Mouse (Mus musculus) hindbrain, embryonic 12.5 days (tissue): Measurements from ENCODE around the gene Pced1b. TPM values are rescaled to one million over a fixed set of nuclear protein-coding genes. Genes with fewer than 3 reads are reported as not detected.
A peak's percentile ranks its signal among the peaks of the same experiment; 100 is the strongest.
"Not testable (repeated sequence)": the region's sequence is repeated elsewhere in the genome, so short reads cannot be mapped to it uniquely, and the experiment has no call there.

Experiments used
- ATAC-seq: fragments of 200-750 bp; cut with Nextera tagmentation; 2 replicates; pipeline ENCODE4 v1.8.0; 2017; ENCODE audit warnings: moderate TSS enrichment; ENCODE audit not compliant: low FRiP score
- H3K27ac ChIP-seq: fragments of 300-500 bp; sonication (generic); 2 replicates; pipeline ENCODE4 v1.5.1; 2016; ENCODE audit warnings: mild to moderate bottlenecking
- H3K27me3 ChIP-seq: fragments of 300-500 bp; sonication (generic); 2 replicates; pipeline ENCODE4 v1.6.1; 2016; ENCODE audit warnings: mild to moderate bottlenecking
- H3K36me3 ChIP-seq: fragments of 300-500 bp; sonication (generic); 2 replicates; pipeline ENCODE4 v1.6.1; 2016; ENCODE audit warnings: mild to moderate bottlenecking
- H3K4me1 ChIP-seq: fragments of 300-500 bp; sonication (generic); 2 replicates; pipeline ENCODE4 v1.6.1; 2016
- H3K4me2 ChIP-seq: fragments of 300-500 bp; sonication (generic); replicated peaks from 2 replicates; pipeline ENCODE4 v1.6.1; 2016; ENCODE audit warnings: mild to moderate bottlenecking
- H3K4me3 ChIP-seq: fragments of 300-500 bp; sonication (generic); 2 replicates; pipeline ENCODE4 v1.5.1; 2016; ENCODE audit warnings: mild to moderate bottlenecking
- H3K9ac ChIP-seq: fragments of 300-500 bp; sonication (generic); 2 replicates; pipeline ENCODE4 v1.6.1; 2016; ENCODE audit warnings: mild to moderate bottlenecking, moderate library complexity
- H3K9me3 ChIP-seq: fragments of 300-500 bp; sonication (generic); replicated peaks from 2 replicates; pipeline ENCODE4 v1.6.1; 2016; ENCODE audit warnings: mild to moderate bottlenecking
- WGBS: fragments of 180-500 bp; shearing (Covaris S2); methylation state at CpG from one replicate; pipeline ENCODE4 v1.1.7; 2016; 5-methylcytosine and 5-hydroxymethylcytosine counted together
- polyA plus RNA-seq: library from polyadenylated mRNA; unstranded; fragments of >200 nt; fragmentation: Nextera tagmentation; extraction: Ambion mirVana; gene quantifications from 2 replicates; pipeline ENCODE4 v1.2.1, GENCODE M21; 2016

Gene Pced1b
- polyA plus RNA-seq, 1 experiment from 2014 or later = 3.5 TPM

- 0 out of 2 replicates have a peak, but pooled peaks cover 11% of the 10 kb centered on the region for H3K27me3 ChIP-seq
- not testable (repeated sequence) for H3K36me3 ChIP-seq, ATAC-seq, H3K4me2 ChIP-seq, H3K9ac ChIP-seq, H3K9me3 ChIP-seq, H3K27ac ChIP-seq, H3K4me3 ChIP-seq
- WGBS = 60% methylated on average over 3 of the region's 3 CpGs
- peaks cover 13% of the 10 kb centered on the region for H3K4me1 ChIP-seq
Measured at GRCm38 (mm10) chr15:97372043-97372442, 125.1 kb downstream of the Pced1b start.

- Histone ChIP-seq H3K9ac (no peak overlapping the region), H3K4me3 (no peak overlapping the region), H3K9me3 (no peaks in the 10 kb centered on the region), H3K4me2 (no peak overlapping the region), H3K27ac (0 out of 2 replicates have a peak overlapping the region, but pooled peaks have one; percentile 35), H3K36me3 (no peaks in the 10 kb centered on the region), H3K4me1 (peaks cover 14% of the 10 kb centered on the region), H3K27me3 (0 out of 2 replicates have a peak, but pooled peaks cover 11% of the 10 kb centered on the region)
- no peak for ATAC-seq
- WGBS = 40% methylated on average over 6 of the region's 6 CpGs
Measured at GRCm38 (mm10) chr15:97372611-97373131, 125.8 kb downstream of the Pced1b start.

- H3K4me1 ChIP-seq = peaks cover 14% of the 10 kb centered on the region
- H3K4me2 ChIP-seq = peak overlapping the region; percentile 41
- no peaks in the 10 kb centered on the region for H3K36me3 ChIP-seq
- WGBS = 15% methylated on average over 24 of the region's 25 CpGs
- H3K27me3 ChIP-seq = peaks cover 16% of the 10 kb centered on the region; the same call in 1 of the 2 replicates
- H3K27ac ChIP-seq = no peak overlapping the region
- 0 out of 2 replicates have a peak overlapping the region, but pooled peaks have one; percentile 7 for H3K4me3 ChIP-seq
- no peaks in the 10 kb centered on the region for H3K9me3 ChIP-seq
- H3K9ac ChIP-seq = no peak overlapping the region
- ATAC-seq = no peak
Measured at GRCm38 (mm10) chr15:97373203-97374084, 126.5 kb downstream of the Pced1b start.

- Histone ChIP-seq H3K36me3 (no peaks in the 10 kb centered on the region), H3K9ac (no peak overlapping the region), H3K4me3 (no peak overlapping the region), H3K9me3 (no peaks in the 10 kb centered on the region), H3K27me3 (peaks cover 16% of the 10 kb centered on the region; the same call in 1 of the 2 replicates), H3K4me1 (peaks cover 14% of the 10 kb centered on the region), H3K4me2 (no peak overlapping the region), H3K27ac (no peak overlapping the region)
- 62% methylated on average over 8 of the region's 8 CpGs for WGBS
- no peak for ATAC-seq
Measured at GRCm38 (mm10) chr15:97374085-97374844, 127.4 kb downstream of the Pced1b start.

GRCm38 (mm10) chr15:97374845-97375720, 128.2 kb downstream of the Pced1b start:
- Histone ChIP-seq H3K9me3 (no peaks in the 10 kb centered on the region), H3K4me2 (no peak overlapping the region), H3K9ac (no peak overlapping the region), H3K27me3 (peaks cover 16% of the 10 kb centered on the region; the same call in 1 of the 2 replicates), H3K4me1 (peaks cover 14% of the 10 kb centered on the region), H3K27ac (no peak overlapping the region), H3K4me3 (no peak overlapping the region), H3K36me3 (no peaks in the 10 kb centered on the region)
- 86% methylated on average over 15 of the region's 15 CpGs for WGBS
- ATAC-seq = no peak

DNA sequence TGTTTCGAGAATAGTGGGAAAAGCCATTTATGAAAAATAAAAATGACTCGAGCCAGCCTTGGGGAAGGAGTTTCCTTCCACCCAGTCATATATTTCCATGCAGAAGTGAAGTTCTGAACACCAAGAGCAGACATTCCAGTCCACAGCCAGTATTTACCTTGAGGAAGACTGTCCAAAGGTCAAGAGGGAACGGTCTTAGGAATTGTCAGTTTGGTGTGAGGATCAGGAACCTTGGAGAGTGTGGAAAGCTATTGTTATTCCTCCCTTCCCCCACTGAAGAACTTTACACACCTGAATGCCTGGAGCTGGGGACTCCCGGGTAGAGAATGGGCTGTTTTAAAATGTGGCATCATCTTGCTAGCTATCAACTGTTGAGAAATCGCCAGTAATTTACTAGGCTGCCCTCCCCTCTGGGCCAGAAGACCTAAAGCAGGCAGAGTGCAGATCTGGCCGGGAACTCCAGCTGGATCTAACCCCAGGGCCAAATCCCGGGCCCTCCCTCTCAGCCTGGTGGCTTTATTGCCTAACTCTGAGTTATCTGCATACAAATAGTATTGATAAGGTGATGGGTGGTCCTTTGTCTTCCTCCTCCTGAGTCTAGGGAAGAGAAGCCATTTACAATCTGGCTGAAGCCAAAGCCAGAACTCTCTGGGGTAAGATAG, 129.3 kb downstream of the Pced1b start:
- WGBS = 32% methylated on average over 7 of the region's 7 CpGs

DNA sequence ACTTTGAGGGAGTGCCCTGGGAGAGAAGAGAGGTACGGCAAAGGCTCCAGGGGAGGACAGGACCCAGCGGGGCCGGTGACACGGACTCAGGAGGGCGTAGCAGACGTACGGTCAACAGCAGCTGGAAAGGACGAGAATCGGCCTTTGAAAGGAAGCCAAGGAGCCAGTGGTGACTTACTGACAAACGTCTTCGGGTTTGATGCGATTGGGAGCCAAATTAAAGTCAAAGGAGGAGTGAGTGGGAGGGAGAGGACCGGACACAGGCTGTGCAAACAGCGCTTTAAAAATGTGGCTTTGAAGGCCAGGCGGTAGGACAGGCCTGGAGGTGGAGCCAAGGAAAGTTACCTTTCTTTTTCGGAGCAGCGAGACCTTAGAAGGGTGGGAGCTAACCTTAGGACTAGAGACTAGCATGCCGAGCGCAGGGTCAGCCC, 129.9 kb downstream of the Pced1b start:
- Histone ChIP-seq H3K36me3 (no peaks in the 10 kb centered on the region), H3K4me3 (no peak overlapping the region), H3K4me2 (peak overlapping the region; percentile 24), H3K27me3 (peaks cover 16% of the 10 kb centered on the region; the same call in 1 of the 2 replicates), H3K4me1 (peaks cover 14% of the 10 kb centered on the region), H3K9me3 (no peaks in the 10 kb centered on the region), H3K9ac (no peak overlapping the region), H3K27ac (no peak overlapping the region)
- ATAC-seq = no peak
- WGBS = 9% methylated on average over 19 of the region's 19 CpGs

More for the DNA sequence above, 129.3 kb downstream of the Pced1b start:
- Histone ChIP-seq H3K9ac (no peak overlapping the region), H3K4me1 (peaks cover 14% of the 10 kb centered on the region), H3K36me3 (no peaks in the 10 kb centered on the region), H3K9me3 (no peaks in the 10 kb centered on the region), H3K4me3 (no peak overlapping the region), H3K4me2 (peak overlapping the region; percentile 24), H3K27ac (no peak overlapping the region), H3K27me3 (peaks cover 16% of the 10 kb centered on the region; the same call in 1 of the 2 replicates)
- no peak for ATAC-seq

DNA sequence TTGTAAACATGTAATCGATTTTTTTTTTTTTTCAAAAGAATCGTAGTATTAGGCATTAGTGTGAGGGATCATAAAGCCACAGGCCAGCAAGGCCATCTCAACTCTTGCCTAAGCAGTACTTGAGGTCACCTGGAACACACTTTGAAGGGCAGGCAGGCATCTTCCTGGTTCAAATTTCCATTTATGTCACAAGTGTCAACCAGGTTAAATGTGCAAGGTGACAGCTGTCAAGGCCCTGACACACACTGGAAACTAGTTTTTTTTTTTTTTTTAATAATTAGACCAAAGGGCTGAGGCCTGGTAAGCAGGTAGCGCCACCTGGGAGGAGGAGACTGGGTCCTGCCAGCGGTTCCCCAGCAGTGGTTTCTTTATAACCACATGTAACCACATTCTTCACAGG, 131.2 kb downstream of the Pced1b start:
- peaks cover 16% of the 10 kb centered on the region; the same call in 1 of the 2 replicates for H3K27me3 ChIP-seq
- H3K9ac ChIP-seq = no peak overlapping the region
- no peaks in the 10 kb centered on the region for H3K9me3 ChIP-seq
- no peaks in the 10 kb centered on the region for H3K36me3 ChIP-seq
- H3K4me3 ChIP-seq = no peak overlapping the region
- H3K4me1 ChIP-seq = peaks cover 11% of the 10 kb centered on the region
- 87% methylated on average over 4 of the region's 4 CpGs for WGBS
- no peak overlapping the region for H3K4me2 ChIP-seq
- ATAC-seq = no peak
- no peak overlapping the region for H3K27ac ChIP-seq

DNA sequence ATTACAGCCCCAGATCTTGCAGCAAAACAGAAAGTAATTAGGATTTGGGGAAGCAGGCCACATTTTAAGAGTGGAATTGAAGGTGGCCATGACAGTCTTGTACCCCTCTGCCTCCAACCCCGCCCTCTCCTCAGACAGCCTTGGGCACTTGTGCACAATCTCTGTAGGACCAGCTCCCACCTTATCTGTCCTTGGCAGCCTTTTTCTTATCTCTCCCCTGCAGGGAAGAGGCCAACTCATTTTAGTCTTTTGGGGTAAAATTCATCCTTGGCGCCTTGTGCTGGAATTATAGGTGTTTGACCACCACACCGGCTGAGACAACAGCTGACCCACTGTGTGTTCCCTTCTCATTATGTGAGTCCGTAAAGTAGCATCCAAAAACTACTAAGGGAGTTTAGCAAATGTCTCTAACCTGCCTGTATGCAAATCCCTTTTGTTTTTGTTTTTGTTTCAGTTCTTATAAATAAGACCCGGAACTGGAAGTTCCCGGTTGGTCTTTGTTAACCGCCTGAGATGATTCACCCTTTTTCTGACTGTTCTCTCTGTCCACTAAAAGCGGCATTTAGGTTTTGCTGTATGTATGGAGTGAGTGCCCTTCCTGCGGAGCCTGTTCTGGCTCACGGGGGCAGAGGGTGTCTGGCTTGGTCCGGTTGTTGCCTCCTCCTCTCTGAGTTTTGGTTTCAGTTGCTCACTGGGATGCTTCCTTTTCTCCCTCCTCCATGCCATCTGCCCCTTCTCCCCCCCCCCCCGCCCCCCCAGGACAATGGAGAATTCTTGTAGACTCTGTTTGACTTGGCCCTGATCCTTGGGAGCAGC, 132.8 kb downstream of the Pced1b start:
- Histone ChIP-seq H3K36me3 (no peaks in the 10 kb centered on the region), H3K4me2 (no peak overlapping the region), H3K27ac (no peak overlapping the region), H3K4me3 (no peak overlapping the region), H3K9me3 (no peaks in the 10 kb centered on the region), H3K27me3 (peaks cover 16% of the 10 kb centered on the region; the same call in 1 of the 2 replicates), H3K9ac (no peak overlapping the region), H3K4me1 (0 out of 2 replicates have a peak, but pooled peaks cover 4% of the 10 kb centered on the region)
- WGBS = 64% methylated on average over 11 of the region's 12 CpGs
- ATAC-seq = no peak

DNA sequence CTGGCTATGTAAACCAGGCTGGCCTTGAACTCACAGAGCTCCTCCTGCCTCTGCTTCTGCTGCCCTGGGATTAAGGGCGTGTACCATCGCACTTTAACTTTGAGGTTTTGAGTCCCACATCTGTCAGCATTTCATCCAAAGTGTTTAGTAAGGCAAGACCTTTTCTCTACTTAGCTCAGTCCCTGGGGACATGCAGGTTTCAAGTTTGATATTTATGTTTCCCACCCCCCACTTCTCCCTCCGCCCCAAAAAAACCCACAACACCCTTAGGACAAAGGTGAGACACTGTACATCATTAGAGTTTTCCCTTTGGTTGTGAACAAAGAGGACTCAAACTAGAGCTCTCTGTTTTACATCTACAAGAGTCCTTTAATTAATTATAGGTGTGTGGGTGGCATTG, 135.7 kb downstream of the Pced1b start:
- H3K36me3 ChIP-seq = no peaks in the 10 kb centered on the region
- H3K9ac ChIP-seq = no peak overlapping the region
- H3K4me1 ChIP-seq = no peaks in the 10 kb centered on the region
- H3K9me3 ChIP-seq = no peaks in the 10 kb centered on the region
- peaks cover 5% of the 10 kb centered on the region; the same call in 1 of the 2 replicates for H3K27me3 ChIP-seq
- H3K27ac ChIP-seq = no peak overlapping the region
- WGBS = 84% methylated on average over 3 of the region's 3 CpGs
- H3K4me2 ChIP-seq = no peak overlapping the region
- no peak overlapping the region for H3K4me3 ChIP-seq
- no peak for ATAC-seq
